Mouse (Mus musculus): ENCODE measurements around the gene Iqcj.

- TF ChIP-seq POLR2A (IDR thresholded peaks at IDR 0.05; ENCODE audit: borderline replicate concordance, insufficient read depth, low read length): no peak
- no peak for TF ChIP-seq CTCF (IDR thresholded peaks at IDR 0.05; ENCODE audit: borderline replicate concordance, insufficient read depth, low read depth, low read length)
Observed at GRCm38 (mm10) chr3:67931181-67931580, 39.2 kb downstream of the Iqcj start.

Measured in cerebellum, adult 2 months (tissue).